ENCODE assay signal across 15 mouse cellular contexts in the genomic region with DNA sequence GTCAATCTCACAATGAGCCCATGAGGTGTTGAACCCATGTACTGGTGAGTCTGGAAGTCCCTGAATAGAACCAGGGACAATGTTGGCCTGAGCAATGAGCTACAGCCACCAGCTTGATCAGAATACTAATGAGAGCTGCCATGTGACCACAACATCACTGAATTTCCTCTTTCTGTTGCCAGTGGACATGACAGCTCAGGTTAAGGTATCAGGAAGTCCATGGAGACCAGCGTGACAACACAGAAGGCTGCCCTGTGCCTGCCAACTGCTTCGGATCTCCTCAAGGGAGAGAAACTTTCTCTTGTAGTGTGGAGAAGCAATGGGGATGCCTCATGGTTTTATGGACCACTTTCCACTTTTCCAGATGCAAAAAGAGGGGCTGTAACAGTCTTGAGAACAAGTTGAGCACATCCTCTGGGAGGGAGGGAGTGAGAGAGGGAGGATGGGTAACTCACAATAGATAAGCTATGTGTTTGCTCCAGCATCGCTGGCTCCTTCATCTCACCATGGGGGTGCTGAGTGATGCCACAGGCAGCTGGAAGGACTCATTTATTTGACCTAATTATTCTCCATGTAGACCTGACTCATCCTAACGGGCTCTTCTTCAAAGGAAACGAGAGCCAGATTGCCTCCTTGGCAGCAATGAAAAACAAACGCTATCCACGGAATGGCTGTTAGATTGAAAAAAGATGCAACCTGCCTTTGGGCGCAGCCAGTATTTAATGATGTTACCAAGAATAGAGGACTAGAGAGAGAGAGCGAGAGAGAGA.
DNase-seq lines count a peak whose midpoint lies in the region; ATAC-seq and TF ChIP-seq lines count a peak whose summit lies in the region.
"Had no signal": no experiment of that assay in that cellular context is flagged by ENCODE, and none has a peak within 500 bp of the region (broad histone marks: within the 10 kb centered on the region; RNA-seq: fewer than 3 reads in every experiment).

No protein-coding gene starts in this region.

- ATAC-seq in forebrain, embryonic 14.5 days = no peak
- ATAC-seq in forebrain, embryonic 15.5 days (replicated peaks) = no peak
- no peak for ATAC-seq in midbrain, postnatal 0 days (ENCODE audit: low FRiP score)
- ATAC-seq in midbrain, embryonic 13.5 days = no peak
- ATAC-seq: midbrain, embryonic 16.5 days had no signal

- H3K4me1 ChIP-seq in forebrain, embryonic 14.5 days (ENCODE audit: control insufficient read depth, insufficient read depth, low read length) = 0 out of 2 replicates have a peak, but pooled peaks cover 2% of the 10 kb centered on the region
- H3K4me1 ChIP-seq in forebrain, embryonic 15.5 days = no peaks in the 10 kb centered on the region
- H3K4me1 ChIP-seq in midbrain, postnatal 0 days (ENCODE audit: insufficient read depth, low read length) = no peaks in the 10 kb centered on the region
- H3K4me1 ChIP-seq in midbrain, embryonic 13.5 days (replicated peaks) = peaks cover 7% of the 10 kb centered on the region; the same call in 1 of the 2 replicates
- H3K4me1 ChIP-seq: limb, embryonic 13.5 days; lung, embryonic 15.5 days had no signal

- H3K27me3 ChIP-seq in forebrain, embryonic 14.5 days (replicated peaks; ENCODE audit: control insufficient read depth, insufficient read depth, low read length) = no peaks in the 10 kb centered on the region
- no peaks in the 10 kb centered on the region for H3K27me3 ChIP-seq in forebrain, embryonic 15.5 days
- H3K27me3 ChIP-seq in midbrain, postnatal 0 days (ENCODE audit: insufficient read depth, low read length) = no peaks in the 10 kb centered on the region
- H3K27me3 ChIP-seq in midbrain, embryonic 13.5 days = no peaks in the 10 kb centered on the region
- H3K27me3 ChIP-seq: heart, embryonic 13.5 days; limb, embryonic 13.5 days; lung, embryonic 15.5 days had no signal

- peak; percentile 27 for DNase-seq in forebrain, embryonic 14.5 days (ENCODE audit: low spot score)
- peak; percentile 37 for DNase-seq in midbrain, postnatal 0 days (ENCODE audit: low spot score)
- DNase-seq in layer of hippocampus, adult 11-12 months (ENCODE audit: low spot score) = peak; percentile 12
- peak; percentile 7 for DNase-seq in right cerebral cortex, postnatal 25 days
- DNase-seq in liver = no peak
- DNase-seq in B cell, adult 2 months = no peak
- DNase-seq: gastrocnemius, postnatal 10 days; kidney, postnatal 14 days; thymus, postnatal 25 days had no signal

- no peaks in the 10 kb centered on the region for H3K36me3 ChIP-seq in forebrain, embryonic 14.5 days (ENCODE audit: control insufficient read depth, insufficient read depth, low read length)
- H3K36me3 ChIP-seq in forebrain, embryonic 15.5 days = no peaks in the 10 kb centered on the region
- H3K36me3 ChIP-seq in midbrain, postnatal 0 days (ENCODE audit: insufficient read depth, low read length) = no peaks in the 10 kb centered on the region
- no peaks in the 10 kb centered on the region for H3K36me3 ChIP-seq in midbrain, embryonic 13.5 days
- H3K36me3 ChIP-seq: heart, embryonic 13.5 days; limb, embryonic 13.5 days; lung, embryonic 15.5 days had no signal

- H3K4me3 ChIP-seq in forebrain, embryonic 14.5 days (ENCODE audit: low read depth, low read length) = no peak overlapping the region
- no peak overlapping the region for H3K4me3 ChIP-seq in forebrain, embryonic 15.5 days
- no peak overlapping the region for H3K4me3 ChIP-seq in midbrain, postnatal 0 days (ENCODE audit: low read depth, low read length)
- no peak overlapping the region for H3K4me3 ChIP-seq in midbrain, embryonic 13.5 days (replicated peaks)
- H3K4me3 ChIP-seq: heart, embryonic 13.5 days; limb, embryonic 13.5 days; lung, embryonic 15.5 days had no signal

- H3K4me2 ChIP-seq in forebrain, embryonic 14.5 days (ENCODE audit: low read length) = no peak overlapping the region
- H3K4me2 ChIP-seq in forebrain, embryonic 15.5 days (replicated peaks) = no peak overlapping the region
- no peak overlapping the region for H3K4me2 ChIP-seq in midbrain, postnatal 0 days (ENCODE audit: low read depth, low read length, poor library complexity, severe bottlenecking)
- no peak overlapping the region for H3K4me2 ChIP-seq in midbrain, embryonic 13.5 days (replicated peaks)
- H3K4me2 ChIP-seq: heart, embryonic 13.5 days; limb, embryonic 13.5 days; lung, embryonic 15.5 days had no signal

- no peak overlapping the region for H3K27ac ChIP-seq in forebrain, embryonic 14.5 days (ENCODE audit: low read depth, low read length)
- H3K27ac ChIP-seq in forebrain, embryonic 15.5 days (replicated peaks) = no peak overlapping the region
- H3K27ac ChIP-seq in midbrain, postnatal 0 days (ENCODE audit: low read depth, low read length) = no peak overlapping the region
- H3K27ac ChIP-seq in midbrain, embryonic 13.5 days = no peak overlapping the region
- H3K27ac ChIP-seq: heart, embryonic 13.5 days; limb, embryonic 13.5 days; lung, embryonic 15.5 days had no signal

- no peak for TF ChIP-seq CTCF in midbrain, postnatal 0 days (IDR thresholded peaks at IDR 0.05)

- 57% methylated on average over 9 of the region's 9 CpGs for WGBS in forebrain, embryonic 14.5 days
- WGBS in forebrain, embryonic 15.5 days = 48% methylated on average over 9 of the region's 9 CpGs
- 54% methylated on average over 9 of the region's 9 CpGs for WGBS in midbrain, postnatal 0 days
- WGBS in midbrain, embryonic 13.5 days = 69% methylated on average over 9 of the region's 9 CpGs

- H3K9me3 ChIP-seq in forebrain, embryonic 14.5 days (replicated peaks; ENCODE audit: control insufficient read depth, low read length) = no peaks in the 10 kb centered on the region
- H3K9me3 ChIP-seq in forebrain, embryonic 15.5 days = no peaks in the 10 kb centered on the region
- no peaks in the 10 kb centered on the region for H3K9me3 ChIP-seq in midbrain, postnatal 0 days (ENCODE audit: low read length)
- H3K9me3 ChIP-seq in midbrain, embryonic 13.5 days = no peaks in the 10 kb centered on the region
- H3K9me3 ChIP-seq: heart, embryonic 13.5 days; limb, embryonic 13.5 days; lung, embryonic 15.5 days had no signal

- no peak overlapping the region for H3K9ac ChIP-seq in forebrain, embryonic 14.5 days (ENCODE audit: low read length)
- no peak overlapping the region for H3K9ac ChIP-seq in forebrain, embryonic 15.5 days (replicated peaks)
- no peak overlapping the region for H3K9ac ChIP-seq in midbrain, postnatal 0 days (replicated peaks; ENCODE audit: low read length, poor library complexity, severe bottlenecking)
- no peak overlapping the region for H3K9ac ChIP-seq in midbrain, embryonic 13.5 days (replicated peaks)
- H3K9ac ChIP-seq: heart, embryonic 13.5 days; limb, embryonic 13.5 days; lung, embryonic 15.5 days had no signal

Comparison
In these comparisons a context has a peak if more than half of its experiments do, and no peak if none do; other contexts are left out.
1. DNase-seq: peak in forebrain, embryonic 14.5 days (single experiment), midbrain, postnatal 0 days (single experiment), layer of hippocampus, adult 11-12 months (single experiment) and right cerebral cortex, postnatal 25 days (single experiment); none in liver (single experiment) and B cell, adult 2 months (0 of 2).